Mouse (Mus musculus) liver, embryonic 13.5 days (tissue): ENCODE measurements around the gene Gm6034. TPM values are rescaled to one million over a fixed set of nuclear protein-coding genes. Genes with fewer than 3 reads are reported as not detected.
"Not testable (repeated sequence)": the region's sequence is repeated elsewhere in the genome, so short reads cannot be mapped to it uniquely, and the experiment has no call there.

ENCODE experiments used
- ATAC-seq: fragments of 200-750 bp; cut with Nextera tagmentation; 2 replicates; pipeline ENCODE4 v1.8.0; 2017; ENCODE audit warnings: low read depth, mild to moderate bottlenecking, moderate number of reproducible peaks, moderate library complexity
- DNase-seq: peaks from one replicate; pipeline ENCODE4 v3.0.0; 2022
- H3K27ac ChIP-seq: fragments of 300-500 bp; sonication (generic); 2 replicates; pipeline ENCODE4 v1.5.1; 2015; ENCODE audit warnings: moderate library complexity, mild to moderate bottlenecking, inconsistent platforms
- H3K27me3 ChIP-seq: fragments of 300-500 bp; sonication (generic); 2 replicates; pipeline ENCODE4 v1.6.1; 2015; ENCODE audit warnings: mild to moderate bottlenecking, inconsistent platforms
- H3K36me3 ChIP-seq: fragments of 300-500 bp; sonication (generic); 2 replicates; pipeline ENCODE4 v1.6.1; 2015; ENCODE audit warnings: mild to moderate bottlenecking, inconsistent platforms
- H3K4me1 ChIP-seq: fragments of 300-500 bp; sonication (generic); replicated peaks from 2 replicates; pipeline ENCODE4 v1.6.1; 2015; ENCODE audit warnings: inconsistent platforms
- H3K4me2 ChIP-seq: fragments of 300-500 bp; sonication (generic); 2 replicates; pipeline ENCODE4 v1.6.1; 2015; ENCODE audit warnings: inconsistent platforms, mild to moderate bottlenecking, moderate library complexity
- H3K4me3 ChIP-seq: fragments of 300-500 bp; sonication (generic); replicated peaks from 2 replicates; pipeline ENCODE4 v1.5.1; 2015; ENCODE audit warnings: mild to moderate bottlenecking, inconsistent platforms
- H3K9ac ChIP-seq: fragments of 300-500 bp; sonication (generic); 2 replicates; pipeline ENCODE4 v1.6.1; 2015; ENCODE audit warnings: mild to moderate bottlenecking, inconsistent platforms
- H3K9me3 ChIP-seq: fragments of 300-500 bp; sonication (generic); replicated peaks from 2 replicates; pipeline ENCODE4 v1.6.1; 2016; ENCODE audit warnings: inconsistent platforms
- WGBS: fragments of 180-500 bp; shearing (Covaris S2); methylation state at CpG from one replicate; pipeline ENCODE4 v1.1.7; 2015; ENCODE audit not compliant: insufficient replicate concordance; 5-methylcytosine and 5-hydroxymethylcytosine counted together
- polyA plus RNA-seq: library from polyadenylated mRNA; unstranded; fragments of >200 nt; fragmentation: Nextera tagmentation; extraction: Ambion mirVana; gene quantifications from 2 replicates; pipeline ENCODE4 v1.2.1, GENCODE M21; 2015

Gm6034 gene
- polyA plus RNA-seq: not detected in 2 replicates

DNA sequence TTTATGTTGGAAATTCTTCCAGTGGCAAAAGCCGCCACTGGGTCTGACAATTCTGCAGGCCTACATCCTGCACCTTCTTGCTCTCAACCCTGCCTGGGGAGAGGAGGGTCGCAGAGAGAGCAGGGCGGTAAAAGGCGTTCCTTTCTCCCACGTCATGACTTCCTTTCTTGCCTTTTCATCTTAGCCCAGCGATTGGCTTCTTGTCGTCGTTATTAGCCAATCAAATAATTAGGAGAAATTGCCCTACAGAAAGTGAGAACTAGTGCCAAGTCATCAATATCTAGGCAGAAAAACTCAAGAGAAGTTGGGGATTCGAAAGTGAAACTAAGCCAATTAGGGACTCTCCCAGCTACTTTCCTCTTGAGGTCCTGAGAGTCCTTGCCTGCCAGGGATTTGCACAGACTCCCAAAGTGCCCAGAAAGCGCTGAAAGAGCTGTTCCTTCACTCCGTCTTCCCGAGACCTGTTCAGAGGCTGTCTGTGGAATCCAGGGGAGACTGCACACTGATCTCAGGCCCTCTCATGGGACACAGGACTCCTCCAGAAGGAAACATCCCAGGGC is at the start of gene Gm6034, which contains the start of gene H2-T22:
Gene Gm6034, plus strand, starts transcription at position 352 of the 560 bp plus-strand sequence.
Gene H2-T22, minus strand, starts transcription at position 138 of the 560 bp plus-strand sequence.
- H3K4me2 ChIP-seq: peak within 1 kb of the TSS; percentile 83
- H3K36me3 ChIP-seq, H3K9me3 ChIP-seq, H3K27me3 ChIP-seq: not testable (repeated sequence)
- ATAC-seq (peak; percentile 91), DNase-seq (peak; percentile 66)
- H3K9ac ChIP-seq: peak within 1 kb of the TSS; percentile 69
- H3K4me1 ChIP-seq: peaks cover 17% of the 10 kb centered on the region
- whole genome bisulfite sequencing: 1% methylated on average over 12 of the region's 12 CpGs
- peak within 1 kb of the TSS; percentile 64 for H3K4me3 ChIP-seq
- peak within 1 kb of the TSS; percentile 62; the same call in 1 of the 2 replicates for H3K27ac ChIP-seq

DNA sequence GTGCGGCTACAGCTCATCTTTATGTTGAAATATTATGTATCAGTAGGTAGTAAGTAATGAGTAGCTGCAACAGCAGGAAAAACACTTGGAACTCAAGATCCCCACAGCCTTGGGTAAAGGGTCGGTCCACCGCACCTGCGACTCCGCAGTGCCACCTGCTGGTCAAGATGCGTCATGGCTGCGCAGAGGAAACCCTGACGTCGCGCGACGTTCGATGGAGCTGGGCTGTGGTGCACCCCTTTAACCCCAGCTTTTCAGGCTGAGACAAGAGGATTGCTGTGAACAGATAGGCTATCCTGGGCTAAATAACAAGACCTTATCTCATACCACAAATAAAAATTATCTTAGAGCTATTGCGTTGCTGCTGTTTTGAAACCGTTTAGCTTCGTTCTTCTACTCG is 49.1 kb upstream of the Gm6034 start:
- DNase-seq (peak; percentile 72), ATAC-seq (peak; percentile 52)
- H3K27me3 ChIP-seq: no peaks in the 10 kb centered on the region
- peaks cover 41% of the 10 kb centered on the region for H3K4me1 ChIP-seq
- no peak overlapping the region for H3K27ac ChIP-seq
- peak overlapping the region; percentile 86 for H3K4me2 ChIP-seq
- H3K4me3 ChIP-seq: peak overlapping the region; percentile 73
- H3K9me3 ChIP-seq: no peaks in the 10 kb centered on the region
- H3K9ac ChIP-seq: peak overlapping the region; percentile 48; the same call in 1 of the 2 replicates
- H3K36me3 ChIP-seq: peaks cover 4% of the 10 kb centered on the region; the same call in 1 of the 2 replicates
- 2% methylated on average over 17 of the region's 17 CpGs for WGBS

DNA sequence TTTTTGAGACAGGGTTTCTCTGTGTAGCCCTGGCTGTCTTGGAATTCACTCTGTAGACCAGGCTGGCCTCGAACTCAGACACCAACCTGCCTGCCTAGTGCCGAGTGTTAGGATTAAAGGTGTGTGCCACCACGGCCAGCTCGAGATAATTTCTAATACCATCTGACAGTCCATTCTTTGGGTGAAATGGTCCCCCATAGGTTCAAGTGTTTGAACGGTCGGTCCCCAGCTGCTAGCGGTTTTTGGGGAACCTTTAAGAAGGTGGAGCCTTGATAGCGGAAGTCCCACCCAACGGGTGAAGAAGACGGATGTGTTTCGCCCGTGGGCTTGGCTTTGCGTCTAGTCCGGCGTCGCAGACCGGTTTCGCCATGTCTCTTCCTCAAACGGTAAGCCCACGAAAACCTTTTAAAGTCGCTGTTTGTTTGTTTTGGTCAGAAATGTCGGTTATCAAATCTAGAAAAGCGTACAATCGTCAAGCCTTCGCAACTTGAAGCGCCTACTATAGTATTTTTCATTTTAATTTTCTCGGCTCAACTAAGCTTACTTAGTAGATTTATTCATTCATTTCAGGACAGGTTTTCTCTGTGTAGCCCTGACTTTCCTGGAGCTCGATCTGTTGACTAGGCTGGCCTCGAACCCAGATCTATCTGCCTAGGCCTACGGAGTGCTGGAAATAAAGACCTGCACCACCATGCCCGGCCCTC is 48.4 kb upstream of the Gm6034 start:
- Histone ChIP-seq H3K4me3 (peak overlapping the region; percentile 73), H3K9ac (peak overlapping the region; percentile 82), H3K36me3 (peaks cover 1% of the 10 kb centered on the region; the same call in 1 of the 2 replicates), H3K27ac (peak overlapping the region; percentile 82), H3K27me3 (no peaks in the 10 kb centered on the region), H3K4me1 (peaks cover 47% of the 10 kb centered on the region), H3K9me3 (no peaks in the 10 kb centered on the region), H3K4me2 (peak overlapping the region; percentile 86)
- DNase-seq (peak; percentile 78), ATAC-seq (peak; percentile 69)
- WGBS: under 1% methylated on average over 31 of the region's 31 CpGs

DNA sequence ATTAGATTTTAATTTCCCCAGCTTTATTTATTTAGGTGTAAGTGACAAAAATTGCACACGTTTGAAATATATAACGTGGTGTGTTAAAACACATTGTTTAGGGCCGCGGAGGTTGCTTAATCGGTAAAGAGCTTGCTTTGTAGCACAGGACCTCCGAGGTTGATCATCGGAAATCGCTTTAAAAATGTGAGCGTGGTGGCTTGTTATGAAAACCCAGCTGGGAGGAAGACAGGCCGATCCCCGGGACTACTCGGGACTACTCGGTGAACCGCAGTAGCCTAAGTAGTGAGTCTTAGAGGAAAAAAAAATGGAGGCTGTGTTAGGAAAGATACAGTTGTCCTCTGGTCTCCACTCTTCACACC is 47.9 kb upstream of the Gm6034 start:
- Histone ChIP-seq H3K4me1 (peaks cover 52% of the 10 kb centered on the region), H3K27me3 (no peaks in the 10 kb centered on the region), H3K9me3 (no peaks in the 10 kb centered on the region), H3K4me2 (peak overlapping the region; percentile 86), H3K27ac (peak overlapping the region; percentile 82), H3K36me3 (peaks cover 3% of the 10 kb centered on the region; the same call in 1 of the 2 replicates), H3K9ac (peak overlapping the region; percentile 82), H3K4me3 (peak overlapping the region; percentile 73)
- under 1% methylated on average over 14 of the region's 14 CpGs for WGBS
- DNase-seq (no peak), ATAC-seq (no peak)

GRCm38 (mm10) chr17:35996949-35997348 is 45.8 kb upstream of the Gm6034 start:
- H3K9me3 ChIP-seq: peaks cover 5% of the 10 kb centered on the region; the same call in 1 of the 2 replicates
- peak overlapping the region; percentile 42; the same call in 1 of the 2 replicates for H3K9ac ChIP-seq
- H3K36me3 ChIP-seq: peaks cover 10% of the 10 kb centered on the region
- H3K4me3 ChIP-seq: 0 out of 2 replicates have a peak overlapping the region, but pooled peaks have one; percentile 56
- ATAC-seq (peak; percentile 41), DNase-seq (peak; percentile 93)
- no peaks in the 10 kb centered on the region for H3K27me3 ChIP-seq
- H3K27ac ChIP-seq: peak overlapping the region; percentile 82
- H3K4me1 ChIP-seq: peaks cover 73% of the 10 kb centered on the region
- peak overlapping the region; percentile 86 for H3K4me2 ChIP-seq
- 1% methylated on average over 11 of the region's 11 CpGs for WGBS

DNA sequence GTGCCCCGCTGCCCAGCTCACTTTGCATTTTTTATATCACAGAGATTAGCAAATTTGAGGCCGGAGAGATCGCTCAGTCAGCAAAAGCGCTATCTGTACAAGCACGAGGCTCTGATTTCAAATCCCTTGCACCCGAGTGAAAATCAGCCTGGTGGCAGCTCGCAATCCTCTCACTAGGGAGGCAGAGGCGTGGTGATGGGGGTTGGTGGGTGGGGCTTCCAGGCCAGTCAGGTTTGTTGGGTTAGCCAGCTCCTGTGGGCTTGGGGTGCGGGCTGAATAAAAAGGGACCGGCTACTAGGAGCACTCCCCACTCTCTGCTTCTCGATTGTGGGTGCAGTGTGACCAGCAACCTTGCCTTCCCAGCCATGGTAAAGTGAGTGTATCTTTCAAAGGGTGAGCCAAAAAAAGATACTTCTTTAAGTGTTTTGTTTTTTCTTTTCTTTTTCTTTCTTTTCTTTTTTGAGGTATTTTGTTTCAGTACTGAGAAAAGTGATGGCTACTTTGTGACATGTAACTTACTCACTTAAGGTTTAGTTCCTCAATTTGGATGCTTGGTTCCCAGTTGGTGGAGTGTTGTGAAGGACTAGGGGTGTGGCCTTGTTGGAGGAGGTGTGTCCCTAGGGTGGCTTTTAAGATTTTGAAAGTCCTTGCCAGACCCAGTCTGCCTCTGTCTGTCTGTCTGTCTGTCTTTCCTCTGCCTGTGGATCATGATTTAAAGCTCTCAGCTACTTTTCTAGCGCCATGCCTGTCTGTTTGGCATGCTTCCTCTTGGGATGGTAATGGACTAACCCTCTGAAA is 44.8 kb upstream of the Gm6034 start:
- Histone ChIP-seq H3K9ac (peak overlapping the region; percentile 67), H3K4me1 (peaks cover 82% of the 10 kb centered on the region), H3K36me3 (peaks cover 19% of the 10 kb centered on the region), H3K4me2 (peak overlapping the region; percentile 58), H3K27me3 (no peaks in the 10 kb centered on the region), H3K27ac (peak overlapping the region; percentile 82), H3K4me3 (peak overlapping the region; percentile 56), H3K9me3 (peaks cover 14% of the 10 kb centered on the region)
- 33% methylated on average over 12 of the region's 12 CpGs for WGBS
- peak; percentile 50 for ATAC-seq
- DNase-seq: peak; percentile 61

DNA sequence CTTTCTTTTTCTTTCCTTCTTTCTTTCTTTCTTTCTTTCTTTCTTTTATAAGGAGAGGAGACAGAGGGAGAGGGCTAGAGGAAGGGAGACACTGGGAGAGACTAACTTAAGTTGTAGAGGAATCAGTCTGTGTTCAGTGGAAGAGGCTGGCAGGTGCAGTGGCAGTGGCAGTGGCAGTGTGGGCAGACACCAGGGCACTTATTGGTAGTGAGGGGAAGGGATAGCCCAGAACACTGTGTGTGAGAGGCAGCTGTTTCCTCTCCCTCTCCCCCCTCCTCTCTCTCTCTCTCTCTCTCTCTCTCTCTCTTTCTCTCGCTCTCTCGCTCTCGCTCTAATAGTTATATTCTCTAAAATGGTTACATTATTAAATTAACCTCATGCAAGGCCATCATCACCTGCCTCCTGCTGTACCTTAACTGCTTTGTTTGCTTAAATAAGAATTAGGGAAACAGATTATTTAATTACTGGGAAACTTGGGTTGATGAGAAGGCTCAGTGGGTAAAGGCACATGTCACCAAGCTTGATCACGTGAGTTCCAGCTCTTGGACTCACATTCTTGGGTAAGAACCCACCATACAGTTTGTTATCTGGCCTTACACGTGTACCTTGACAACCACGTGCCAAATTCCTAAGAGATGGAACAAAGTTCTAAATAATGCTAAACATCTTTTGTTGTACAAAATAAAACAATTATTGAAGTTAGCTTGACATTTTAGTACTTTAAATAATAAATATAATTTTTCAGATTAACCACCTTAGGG is 44.0 kb upstream of the Gm6034 start:
- H3K4me1 ChIP-seq: peaks cover 85% of the 10 kb centered on the region

DNA sequence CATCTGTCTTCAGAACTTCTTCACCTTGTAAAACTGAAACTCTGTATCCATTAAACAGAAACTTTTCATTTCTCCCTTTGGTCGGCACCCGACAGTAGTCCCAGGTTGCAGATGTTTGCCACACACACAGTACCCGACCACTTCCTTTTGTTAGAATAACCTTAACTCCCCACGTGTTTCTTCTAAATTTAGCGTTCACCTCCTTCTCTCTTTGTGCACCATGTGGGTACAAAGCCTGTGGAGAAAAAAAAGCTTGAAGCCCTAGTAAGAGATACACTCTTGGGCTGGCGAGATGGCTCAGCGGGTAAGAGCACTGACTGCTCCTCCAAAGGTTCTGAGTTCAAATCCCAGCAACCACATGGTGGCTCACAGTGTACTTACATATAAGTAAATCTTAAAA is 43.4 kb upstream of the Gm6034 start:
- WGBS: 48% methylated on average over 7 of the region's 7 CpGs
- ATAC-seq (no peak), DNase-seq (no peak)
- Histone ChIP-seq H3K9ac (peak overlapping the region; percentile 43; the same call in 1 of the 2 replicates), H3K4me2 (peak overlapping the region; percentile 58), H3K4me3 (peak overlapping the region; percentile 56), H3K9me3 (peaks cover 16% of the 10 kb centered on the region), H3K4me1 (peaks cover 85% of the 10 kb centered on the region), H3K27me3 (no peaks in the 10 kb centered on the region), H3K27ac (peak overlapping the region; percentile 64), H3K36me3 (peaks cover 34% of the 10 kb centered on the region)

More for the DNA sequence above, 44.0 kb upstream of the Gm6034 start:
- peaks cover 16% of the 10 kb centered on the region for H3K9me3 ChIP-seq
- peak overlapping the region; percentile 58 for H3K4me2 ChIP-seq
- DNase-seq (no peak), ATAC-seq (no peak)
- 43% methylated on average over 6 of the region's 6 CpGs for WGBS
- H3K4me3 ChIP-seq: peak overlapping the region; percentile 56
- peak overlapping the region; percentile 82 for H3K27ac ChIP-seq
- no peaks in the 10 kb centered on the region for H3K27me3 ChIP-seq
- H3K36me3 ChIP-seq: peaks cover 27% of the 10 kb centered on the region
- H3K9ac ChIP-seq: peak overlapping the region; percentile 67

DNA sequence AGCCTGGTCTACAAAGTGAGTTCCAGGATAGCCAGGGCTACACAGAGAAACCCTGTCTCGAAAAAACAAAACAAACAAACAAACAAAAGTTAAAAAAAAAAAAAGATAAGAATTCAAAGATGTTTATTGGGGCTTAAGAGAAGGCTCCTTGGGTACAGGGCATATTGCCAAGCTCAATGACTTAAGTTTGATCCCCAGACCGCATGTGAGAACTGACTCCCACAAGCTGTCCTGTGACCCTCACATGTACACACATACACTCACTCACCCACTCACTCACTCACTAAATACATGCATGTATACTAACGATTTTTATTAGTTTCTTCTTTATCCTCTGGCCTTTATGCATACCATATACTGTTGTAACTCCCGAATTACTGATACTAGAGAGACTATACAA is 42.4 kb upstream of the Gm6034 start:
- H3K9ac ChIP-seq: peak overlapping the region; percentile 47; the same call in 1 of the 2 replicates
- DNase-seq (no peak), ATAC-seq (no peak)
- no peaks in the 10 kb centered on the region for H3K27me3 ChIP-seq
- H3K36me3 ChIP-seq: peaks cover 43% of the 10 kb centered on the region
- 81% methylated on average over 4 of the region's 4 CpGs for WGBS
- peak overlapping the region; percentile 58 for H3K4me2 ChIP-seq
- no peak overlapping the region for H3K4me3 ChIP-seq
- H3K9me3 ChIP-seq: peaks cover 16% of the 10 kb centered on the region
- H3K27ac ChIP-seq: peak overlapping the region; percentile 92
- H3K4me1 ChIP-seq: peaks cover 80% of the 10 kb centered on the region

- peak overlapping the region; percentile 92 for H3K27ac ChIP-seq
- H3K27me3 ChIP-seq: no peaks in the 10 kb centered on the region
- WGBS: 81% methylated on average over 12 of the region's 12 CpGs
- 0 out of 2 replicates have a peak overlapping the region, but pooled peaks have one; percentile 10 for H3K4me3 ChIP-seq
- ATAC-seq (peak; percentile 53), DNase-seq (no peak)
- peak overlapping the region; percentile 58 for H3K4me2 ChIP-seq
- peak overlapping the region; percentile 47; the same call in 1 of the 2 replicates for H3K9ac ChIP-seq
- H3K36me3 ChIP-seq: peaks cover 53% of the 10 kb centered on the region
- peaks cover 22% of the 10 kb centered on the region for H3K9me3 ChIP-seq
- H3K4me1 ChIP-seq: peaks cover 71% of the 10 kb centered on the region
These were observed 41.5 kb upstream of the Gm6034 start for GRCm38 (mm10) chr17:36001121-36001897.
